Mouse (Mus musculus): ENCODE results near the gene Amn. TPM values are rescaled to one million over a fixed set of nuclear protein-coding genes. Genes with fewer than 3 reads are reported as not detected.

Amn gene
- total and polyA plus RNA-seq, 2 experiments, result 0.09 to 0.55 TPM

- no peaks in the 10 kb centered on the region for H3K27me3 ChIP-seq (ENCODE audit: control insufficient read depth, insufficient read depth, low read length)
- WGBS, result 90% methylated on average over 9 of the region's 9 CpGs
Measured at GRCm38 (mm10) chr12:111234383-111234782, 36.5 kb upstream of the Amn start.

GRCm38 (mm10) chr12:111235631-111236030, 35.3 kb upstream of the Amn start:
- TF ChIP-seq CTCF (IDR thresholded peaks at IDR 0.05; ENCODE audit: low read depth, low read length) (no peak), POLR2A (IDR thresholded peaks at IDR 0.05; ENCODE audit: extremely low read depth, insufficient read depth, low read length) (no peak)
- Histone ChIP-seq H3K79me2 (ENCODE audit: control insufficient read depth, insufficient read depth, low read length) (peaks cover 2% of the 10 kb centered on the region; the same call in 1 of the 2 replicates), H3K27me3 (ENCODE audit: control insufficient read depth, insufficient read depth, low read length) (no peaks in the 10 kb centered on the region), H3K36me3 (ENCODE audit: control insufficient read depth, insufficient read depth, low read length) (no peaks in the 10 kb centered on the region; the same call in 1 of the 2 replicates), H3K9ac (ENCODE audit: low read depth, low read length) (no peak overlapping the region), H3K27ac (replicated peaks; ENCODE audit: insufficient read depth, low read depth, low read length) (no peak overlapping the region), H3K4me1 (ENCODE audit: control insufficient read depth, insufficient read depth, low read length) (no peaks in the 10 kb centered on the region), H3K4me3 (ENCODE audit: insufficient read depth, low read depth, low read length) (no peak overlapping the region)
- WGBS, result 94% methylated on average over 6 of the region's 6 CpGs
- no peak for DNase-seq (ENCODE audit: extremely low read depth, low read depth, low spot score)

More at GRCm38 (mm10) chr12:111234383-111234782, 36.5 kb upstream of the Amn start:
- DNase-seq (ENCODE audit: extremely low read depth, low read depth, low spot score), result no peak
- H3K27ac ChIP-seq (replicated peaks; ENCODE audit: insufficient read depth, low read depth, low read length), result no peak overlapping the region
- TF ChIP-seq CTCF (IDR thresholded peaks at IDR 0.05; ENCODE audit: low read depth, low read length) (no peak), POLR2A (IDR thresholded peaks at IDR 0.05; ENCODE audit: extremely low read depth, insufficient read depth, low read length) (no peak)
- H3K79me2 ChIP-seq (ENCODE audit: control insufficient read depth, insufficient read depth, low read length), result peaks cover 2% of the 10 kb centered on the region; the same call in 1 of the 2 replicates
- H3K4me3 ChIP-seq (ENCODE audit: insufficient read depth, low read depth, low read length), result no peak overlapping the region
- no peak overlapping the region for H3K9ac ChIP-seq (ENCODE audit: low read depth, low read length)
- no peaks in the 10 kb centered on the region; the same call in 1 of the 2 replicates for H3K36me3 ChIP-seq (ENCODE audit: control insufficient read depth, insufficient read depth, low read length)
- no peaks in the 10 kb centered on the region for H3K4me1 ChIP-seq (ENCODE audit: control insufficient read depth, insufficient read depth, low read length)

GRCm38 (mm10) chr12:111237611-111238188, 33.2 kb upstream of the Amn start:
- Histone ChIP-seq H3K9ac (ENCODE audit: low read depth, low read length) (no peak overlapping the region), H3K4me1 (ENCODE audit: control insufficient read depth, insufficient read depth, low read length) (no peaks in the 10 kb centered on the region), H3K4me3 (ENCODE audit: insufficient read depth, low read depth, low read length) (no peak overlapping the region), H3K36me3 (ENCODE audit: control insufficient read depth, insufficient read depth, low read length) (no peaks in the 10 kb centered on the region; the same call in 1 of the 2 replicates), H3K27ac (replicated peaks; ENCODE audit: insufficient read depth, low read depth, low read length) (no peak overlapping the region), H3K79me2 (ENCODE audit: control insufficient read depth, insufficient read depth, low read length) (no peaks in the 10 kb centered on the region; the same call in 1 of the 2 replicates), H3K27me3 (ENCODE audit: control insufficient read depth, insufficient read depth, low read length) (no peaks in the 10 kb centered on the region)
- no peak for TF ChIP-seq CTCF (IDR thresholded peaks at IDR 0.05; ENCODE audit: low read depth, low read length)
- 97% methylated on average over 16 of the region's 16 CpGs for WGBS
- no peak for DNase-seq (ENCODE audit: extremely low read depth, low read depth, low spot score)

- Histone ChIP-seq H3K4me3 (ENCODE audit: insufficient read depth, low read depth, low read length) (no peak overlapping the region), H3K27ac (replicated peaks; ENCODE audit: insufficient read depth, low read depth, low read length) (no peak overlapping the region), H3K27me3 (ENCODE audit: control insufficient read depth, insufficient read depth, low read length) (no peaks in the 10 kb centered on the region), H3K4me1 (ENCODE audit: control insufficient read depth, insufficient read depth, low read length) (no peaks in the 10 kb centered on the region), H3K36me3 (ENCODE audit: control insufficient read depth, insufficient read depth, low read length) (no peaks in the 10 kb centered on the region; the same call in 1 of the 2 replicates), H3K79me2 (ENCODE audit: control insufficient read depth, insufficient read depth, low read length) (no peaks in the 10 kb centered on the region; the same call in 1 of the 2 replicates), H3K9ac (ENCODE audit: low read depth, low read length) (no peak overlapping the region)
- TF ChIP-seq POLR2A (IDR thresholded peaks at IDR 0.05; ENCODE audit: extremely low read depth, insufficient read depth, low read length) (no peak), CTCF (IDR thresholded peaks at IDR 0.05; ENCODE audit: low read depth, low read length) (no peak)
- WGBS, result 96% methylated on average over 5 of the region's 5 CpGs
- DNase-seq (ENCODE audit: extremely low read depth, low read depth, low spot score), result no peak
Measured at GRCm38 (mm10) chr12:111238345-111238744, 32.5 kb upstream of the Amn start.

DNA sequence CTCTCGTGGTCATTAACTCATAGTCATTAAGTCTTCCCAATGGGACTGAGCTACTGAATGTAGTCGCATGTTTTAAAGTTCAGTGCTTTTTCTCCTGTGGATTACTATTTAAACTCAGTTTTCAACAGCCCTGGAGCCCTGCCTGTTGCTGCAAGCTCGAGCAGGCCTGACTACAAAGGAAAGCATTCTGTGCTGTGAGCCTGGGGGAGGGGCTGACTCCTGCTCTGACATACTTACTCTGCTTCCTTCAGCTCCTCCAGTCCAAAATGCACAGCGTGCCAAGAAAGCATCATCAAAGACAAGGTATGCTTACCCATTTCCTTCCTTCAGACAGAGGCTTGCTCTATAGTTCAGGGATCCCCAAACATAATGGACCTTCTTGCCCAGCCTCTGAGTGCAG, 32.1 kb upstream of the Amn start:
- H3K9ac ChIP-seq (ENCODE audit: low read depth, low read length), result no peak overlapping the region
- no peak for TF ChIP-seq POLR2A (IDR thresholded peaks at IDR 0.05; ENCODE audit: extremely low read depth, insufficient read depth, low read length)
- no peak for TF ChIP-seq CTCF (IDR thresholded peaks at IDR 0.05; ENCODE audit: low read depth, low read length)
- no peak overlapping the region for H3K4me3 ChIP-seq (ENCODE audit: insufficient read depth, low read depth, low read length)
- no peak overlapping the region for H3K27ac ChIP-seq (replicated peaks; ENCODE audit: insufficient read depth, low read depth, low read length)
- WGBS, result 74% methylated on average over 4 of the region's 4 CpGs
- DNase-seq (ENCODE audit: extremely low read depth, low read depth, low spot score), result no peak
- no peaks in the 10 kb centered on the region; the same call in 1 of the 2 replicates for H3K79me2 ChIP-seq (ENCODE audit: control insufficient read depth, insufficient read depth, low read length)
- H3K36me3 ChIP-seq (ENCODE audit: control insufficient read depth, insufficient read depth, low read length), result no peaks in the 10 kb centered on the region; the same call in 1 of the 2 replicates
- H3K4me1 ChIP-seq (ENCODE audit: control insufficient read depth, insufficient read depth, low read length), result no peaks in the 10 kb centered on the region
- H3K27me3 ChIP-seq (ENCODE audit: control insufficient read depth, insufficient read depth, low read length), result no peaks in the 10 kb centered on the region

GRCm38 (mm10) chr12:111239930-111240329, 31.0 kb upstream of the Amn start:
- H3K9ac ChIP-seq (ENCODE audit: low read depth, low read length), result no peak overlapping the region
- WGBS, result 89% methylated on average over 10 of the region's 10 CpGs
- no peaks in the 10 kb centered on the region for H3K27me3 ChIP-seq (ENCODE audit: control insufficient read depth, insufficient read depth, low read length)
- no peak overlapping the region for H3K27ac ChIP-seq (replicated peaks; ENCODE audit: insufficient read depth, low read depth, low read length)
- H3K4me3 ChIP-seq (ENCODE audit: insufficient read depth, low read depth, low read length), result no peak overlapping the region
- H3K4me1 ChIP-seq (ENCODE audit: control insufficient read depth, insufficient read depth, low read length), result no peaks in the 10 kb centered on the region
- peaks cover 2% of the 10 kb centered on the region; the same call in 1 of the 2 replicates for H3K36me3 ChIP-seq (ENCODE audit: control insufficient read depth, insufficient read depth, low read length)
- no peak for DNase-seq (ENCODE audit: extremely low read depth, low read depth, low spot score)
- TF ChIP-seq CTCF (IDR thresholded peaks at IDR 0.05; ENCODE audit: low read depth, low read length) (no peak), POLR2A (IDR thresholded peaks at IDR 0.05; ENCODE audit: extremely low read depth, insufficient read depth, low read length) (no peak)
- H3K79me2 ChIP-seq (ENCODE audit: control insufficient read depth, insufficient read depth, low read length), result no peaks in the 10 kb centered on the region; the same call in 1 of the 2 replicates
